Mouse (Mus musculus): Measurements from ENCODE around the gene Sh3tc1.

The Sh3tc1 gene

DNA sequence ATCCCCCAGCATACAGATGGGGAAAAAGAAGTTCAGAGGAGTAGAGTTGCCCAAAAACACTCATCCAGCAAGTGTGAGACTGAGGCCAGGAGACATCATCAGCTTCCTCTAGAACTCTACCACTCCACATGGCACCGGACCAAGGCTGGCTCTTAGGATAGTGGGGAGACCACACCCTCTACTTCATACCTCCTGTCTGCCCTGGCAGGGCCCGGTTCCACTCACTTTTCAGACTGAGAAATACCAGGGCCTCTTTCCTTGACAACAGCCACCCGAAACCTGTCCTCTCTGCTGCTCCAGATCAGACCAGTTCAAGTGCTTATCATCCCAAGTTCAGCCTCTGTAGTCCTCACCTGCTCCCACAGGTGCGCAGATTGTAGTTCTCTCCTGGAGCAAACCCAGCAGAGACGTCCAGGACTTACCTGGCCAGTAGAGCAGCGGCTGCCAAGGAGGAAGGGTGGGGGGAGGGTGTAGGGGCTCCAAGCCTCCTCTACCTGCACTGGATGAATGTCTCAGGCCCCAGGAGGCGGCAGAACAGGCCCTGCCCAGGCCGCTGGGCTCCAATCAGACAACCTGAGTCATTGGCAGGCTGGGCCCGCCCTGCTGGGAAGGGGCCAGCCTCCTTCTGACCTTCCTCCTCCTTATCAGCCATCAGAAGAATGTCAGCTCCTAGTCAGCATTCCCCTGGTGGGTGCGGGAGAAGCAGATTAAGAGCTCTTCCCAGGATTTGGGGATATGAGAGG is at the start of gene Sh3tc1:
Gene Sh3tc1, minus strand, starts transcription at position 452 of the 743 bp plus-strand sequence.
- DNase-seq (ENCODE audit: low spot score in 2 of 2) = no peak

DNA sequence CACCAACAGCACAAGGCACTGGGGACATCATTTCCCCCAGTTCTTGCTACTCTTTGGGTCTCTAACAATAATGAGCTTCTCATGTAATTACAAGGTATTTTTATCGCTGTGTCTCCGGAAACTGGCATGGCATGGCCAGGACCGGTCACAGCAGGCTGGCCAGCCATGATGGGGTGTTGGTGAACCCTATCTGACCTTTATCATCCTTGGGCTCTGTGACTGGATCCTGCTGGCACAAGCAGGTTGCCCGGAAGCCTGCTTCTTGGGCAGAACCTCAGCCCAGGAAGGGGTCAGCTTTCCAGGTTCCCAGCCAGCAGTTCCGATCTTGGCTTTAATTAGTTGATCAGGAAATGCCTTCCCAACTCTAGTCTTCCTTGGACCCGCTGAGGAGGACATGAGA is 48.9 kb upstream of the Sh3tc1 start:
- no peak for DNase-seq (ENCODE audit: low spot score in 2 of 2)

GRCm38 (mm10) chr5:35787847-35788246 is 48.1 kb upstream of the Sh3tc1 start:
- DNase-seq (ENCODE audit: low spot score in 2 of 2) = no peak

DNA sequence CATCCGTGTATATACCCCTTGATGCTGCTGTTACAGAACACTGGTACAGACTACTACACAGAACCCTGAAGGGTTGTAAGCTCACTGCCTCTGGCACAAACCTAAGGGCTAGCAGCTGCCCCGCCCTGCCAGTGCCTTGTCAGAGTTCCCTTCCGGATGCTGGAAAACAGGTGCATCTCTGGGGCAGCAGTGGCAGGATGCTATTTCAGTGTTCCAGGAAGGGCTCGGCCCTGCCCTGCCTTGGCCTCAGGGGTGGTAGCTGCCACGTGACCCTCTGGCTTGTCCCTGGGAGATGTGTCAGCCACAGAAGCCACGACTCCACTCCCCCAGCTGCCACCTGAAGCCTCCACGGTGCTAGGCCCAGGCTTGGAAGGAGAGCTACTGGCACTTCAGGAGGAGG is 46.1 kb upstream of the Sh3tc1 start:
- no peak for DNase-seq (ENCODE audit: low spot score in 2 of 2)

GRCm38 (mm10) chr5:35782648-35783180 is 42.9 kb upstream of the Sh3tc1 start:
- DNase-seq (ENCODE audit: low spot score in 2 of 2) = no peak

DNA sequence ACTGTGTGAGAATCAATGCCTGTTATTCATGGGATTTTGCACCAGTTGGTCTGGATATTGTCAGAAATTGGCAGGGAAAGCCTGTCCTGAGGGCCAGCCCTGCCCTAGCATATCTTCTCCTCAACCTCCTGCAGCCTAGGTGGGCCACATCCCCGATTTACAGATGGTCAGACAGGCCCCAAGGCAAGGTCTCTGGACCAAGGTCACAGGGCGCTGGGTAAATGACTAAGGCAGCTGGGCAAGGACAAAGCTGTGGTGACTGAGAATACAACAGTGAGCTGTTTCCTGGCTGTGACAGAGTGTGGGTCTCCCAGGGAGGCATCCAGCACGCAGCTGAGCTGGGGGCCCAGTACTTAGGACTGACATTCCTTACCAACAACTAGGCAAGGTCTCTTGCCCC is 41.3 kb upstream of the Sh3tc1 start:
- no peak for DNase-seq (ENCODE audit: low spot score in 2 of 2)

DNA sequence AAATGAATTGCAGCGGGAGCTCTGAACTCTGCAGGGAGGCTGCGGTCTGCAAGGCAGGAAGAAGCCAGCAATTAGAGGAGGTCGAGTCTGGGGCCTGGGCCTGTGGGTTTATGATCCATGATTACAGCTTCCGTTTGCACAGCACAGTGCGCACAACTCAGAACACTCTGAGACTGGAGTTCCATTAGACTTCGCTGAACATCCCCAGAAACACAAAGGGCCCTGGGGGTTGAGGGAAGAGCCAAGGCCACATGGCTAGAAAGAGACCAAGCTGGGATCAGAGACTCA is 34.3 kb upstream of the Sh3tc1 start:
- DNase-seq (ENCODE audit: low spot score in 2 of 2) = no peak

DNA sequence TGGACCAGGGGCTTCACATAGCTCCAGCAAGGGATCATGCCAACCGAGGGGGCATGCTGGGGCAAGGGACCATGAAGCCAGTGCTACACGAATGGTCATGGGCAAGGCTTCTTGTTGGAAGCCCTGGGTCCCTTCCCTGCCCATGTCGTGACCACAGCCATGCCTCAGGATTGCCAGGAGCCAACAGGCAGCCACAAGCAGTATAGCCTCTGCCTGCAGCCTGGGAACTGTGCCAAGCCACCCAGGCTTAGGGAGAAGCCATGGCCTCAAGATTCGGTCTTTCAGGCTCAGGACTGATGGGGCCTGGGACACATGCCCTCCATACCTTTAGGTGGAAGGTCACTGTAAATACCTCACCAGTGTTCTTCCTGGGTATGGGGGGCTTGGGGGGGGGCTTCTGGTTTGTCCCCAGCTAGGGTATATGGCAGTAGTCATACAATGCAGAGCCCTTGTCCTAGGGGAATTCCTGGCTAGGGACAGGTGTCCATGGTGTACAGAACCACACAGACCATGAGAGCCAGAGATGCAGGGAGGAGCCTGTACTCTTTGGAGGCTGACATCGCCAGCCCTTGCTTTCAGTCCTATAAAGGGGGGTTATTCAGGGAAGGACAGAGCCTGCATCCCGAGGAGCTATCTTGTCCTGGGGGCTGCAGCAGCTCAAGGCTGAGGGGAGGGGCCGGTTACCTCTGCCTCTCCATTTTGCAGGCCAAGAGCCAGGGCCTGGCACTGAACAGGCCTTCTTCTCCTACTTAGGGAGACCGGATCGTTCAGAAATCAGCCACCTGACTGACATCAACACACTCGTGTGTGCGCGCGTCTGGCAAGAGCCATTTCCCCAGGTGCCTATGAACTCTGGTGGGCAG is 33.7 kb upstream of the Sh3tc1 start:
- no peak for DNase-seq (ENCODE audit: low spot score in 2 of 2)

- no peak for DNase-seq (ENCODE audit: low spot score in 2 of 2)
Observed at GRCm38 (mm10) chr5:35770891-35771663, 31.3 kb upstream of the Sh3tc1 start.

DNA sequence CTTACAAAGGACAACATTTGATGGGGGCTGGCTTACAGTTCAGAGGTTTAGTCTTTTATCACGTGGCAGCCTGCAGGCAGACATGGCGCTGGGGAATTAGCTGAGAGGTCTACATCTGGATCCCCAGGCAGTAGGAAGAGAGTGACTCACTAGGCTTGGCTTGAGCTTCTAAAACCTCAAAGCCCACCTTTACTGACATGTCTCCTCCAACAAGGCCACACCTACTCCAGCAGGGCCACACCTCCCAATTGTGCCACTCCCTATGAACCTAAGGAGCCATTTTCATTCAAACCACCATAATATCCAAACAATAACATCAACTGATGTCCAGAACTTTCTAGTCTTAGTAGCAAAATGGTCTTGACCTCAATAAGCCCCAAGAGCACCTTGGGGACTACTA is 30.5 kb upstream of the Sh3tc1 start:
- no peak for DNase-seq (ENCODE audit: low spot score in 2 of 2)

DNA sequence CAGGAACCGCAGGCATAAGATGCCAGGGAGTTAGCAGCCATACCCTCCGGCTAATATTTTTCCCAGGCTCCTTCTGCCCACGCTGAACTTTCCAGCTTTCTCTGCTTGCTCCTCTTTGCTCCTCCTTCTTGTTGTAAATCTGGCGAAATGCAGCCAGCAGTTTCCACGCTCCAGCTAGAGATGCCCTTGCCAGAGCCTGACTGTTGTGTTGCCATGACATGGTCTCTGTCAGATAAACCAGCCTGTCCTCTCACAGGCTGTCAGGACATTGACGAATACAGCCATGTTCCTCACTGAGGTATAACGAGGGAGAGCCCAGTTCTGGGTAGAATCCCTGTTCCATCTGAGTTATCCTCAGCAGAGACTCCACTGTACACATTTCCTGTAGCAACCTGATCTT is 29.2 kb upstream of the Sh3tc1 start:
- no peak for DNase-seq (ENCODE audit: low spot score in 2 of 2)

DNA sequence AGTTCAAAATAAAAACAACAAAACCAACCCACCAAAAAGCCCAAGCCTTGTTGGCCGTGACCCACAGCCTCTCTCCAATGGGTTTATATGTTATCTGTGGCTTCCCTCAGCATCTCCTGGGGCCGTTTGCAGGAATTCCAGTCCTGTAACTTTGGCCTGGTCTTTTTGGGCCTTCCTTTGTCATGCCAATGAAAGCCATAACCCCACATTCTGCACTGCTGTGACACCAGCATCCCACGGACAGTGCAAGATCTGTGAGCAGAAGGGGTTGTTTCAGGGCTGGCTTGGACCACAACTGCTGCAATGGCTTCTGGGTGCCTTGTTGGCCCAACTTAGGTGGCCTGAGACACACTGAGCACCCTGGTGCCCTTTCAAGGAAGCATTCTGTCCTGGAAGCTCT is 28.7 kb upstream of the Sh3tc1 start:
- DNase-seq (ENCODE audit: low spot score in 2 of 2) = no peak

DNA sequence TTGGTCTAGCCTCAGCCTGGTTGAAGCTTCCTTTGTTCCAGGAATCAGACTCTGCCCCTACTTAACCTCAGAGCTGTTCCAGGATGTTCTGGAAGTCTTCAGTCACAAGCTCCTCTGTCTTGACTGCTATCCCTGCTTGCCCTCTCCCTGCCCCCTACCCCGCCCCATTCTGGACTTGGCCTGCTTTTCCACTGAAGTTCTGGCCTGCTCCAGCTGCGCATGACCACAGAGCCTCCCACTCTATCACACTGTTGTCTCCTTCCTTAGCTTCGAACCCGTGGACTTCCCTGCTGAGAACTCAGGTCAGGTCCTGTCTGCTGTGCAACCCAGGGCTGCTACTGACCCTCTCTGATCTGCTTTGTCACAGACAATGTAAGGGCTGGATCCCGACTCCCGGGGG is 26.1 kb upstream of the Sh3tc1 start:
- DNase-seq (ENCODE audit: low spot score in 2 of 2) = no peak

DNA sequence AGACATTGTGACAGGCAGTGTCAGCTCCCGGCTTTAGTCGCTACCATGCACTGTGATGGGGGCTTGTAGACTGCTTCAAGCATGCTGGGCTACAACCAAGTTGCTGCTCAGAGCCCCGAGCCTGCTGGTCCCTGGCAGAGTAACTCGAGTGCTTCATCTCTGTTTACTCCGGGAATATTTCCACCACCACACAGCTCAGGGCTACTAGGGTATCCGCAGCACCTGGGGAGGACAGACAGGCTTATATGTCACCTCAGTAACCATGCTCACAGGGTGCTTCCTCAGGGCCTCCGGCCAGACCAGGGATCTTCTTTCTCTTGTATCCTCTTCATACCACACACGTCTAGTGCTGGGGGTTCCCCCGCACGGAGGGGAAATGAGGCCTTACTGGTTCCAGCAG is 23.1 kb upstream of the Sh3tc1 start:
- DNase-seq (ENCODE audit: low spot score in 2 of 2) = no peak

DNA sequence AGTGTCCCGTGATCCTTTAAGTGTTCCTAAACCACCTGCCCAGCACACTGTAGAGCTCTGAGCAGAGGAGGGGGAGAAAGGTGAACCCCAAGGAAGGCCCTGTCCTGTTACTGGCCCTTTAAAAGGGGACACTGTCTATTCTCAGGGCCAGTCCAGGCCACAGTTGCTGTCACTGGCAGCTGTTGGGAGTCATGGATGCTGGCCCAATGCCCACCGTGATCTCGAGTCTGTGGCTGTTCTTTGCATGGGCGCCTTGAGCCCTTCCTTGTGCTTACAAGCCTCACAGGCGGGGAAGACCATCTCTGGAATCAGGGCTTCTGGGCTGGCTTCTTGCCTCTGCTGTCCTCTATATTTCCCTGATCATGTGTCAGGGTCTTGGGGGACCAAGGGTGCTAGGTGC is 22.6 kb upstream of the Sh3tc1 start:
- DNase-seq (ENCODE audit: low spot score in 2 of 2) = no peak

GRCm38 (mm10) chr5:35761323-35761722 is 21.5 kb upstream of the Sh3tc1 start:
- DNase-seq (ENCODE audit: low spot score in 2 of 2) = no peak

GRCm38 (mm10) chr5:35758081-35759053 is 18.6 kb upstream of the Sh3tc1 start:
- DNase-seq (ENCODE audit: low spot score in 2 of 2) = peak in 1 of 2 experiments; percentile 17

DNA sequence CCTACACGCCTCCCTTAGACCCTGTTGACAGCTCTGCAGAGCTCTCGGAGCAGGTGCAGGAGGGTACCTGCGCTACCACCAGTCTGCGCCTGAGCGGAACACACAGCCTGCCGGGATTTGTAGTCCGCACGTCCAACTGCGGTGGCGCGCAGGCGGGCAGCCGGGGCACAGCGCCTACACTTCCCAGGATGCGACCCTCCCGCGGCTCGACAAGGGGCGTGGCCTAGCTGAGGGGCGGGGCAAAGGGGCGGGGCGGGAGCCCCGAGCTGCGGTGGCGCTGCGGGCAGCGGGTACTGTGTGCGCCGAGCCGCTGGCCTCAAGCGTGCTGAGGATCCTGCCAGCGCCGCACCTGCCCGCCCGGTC is 17.8 kb upstream of the Sh3tc1 start, which contains the start of gene Ablim2:
Gene Ablim2, plus strand, starts transcription at position 242 of the 363 bp plus-strand sequence.
- peak; percentile 78 to 88 for DNase-seq (ENCODE audit: low spot score in 2 of 2)

DNA sequence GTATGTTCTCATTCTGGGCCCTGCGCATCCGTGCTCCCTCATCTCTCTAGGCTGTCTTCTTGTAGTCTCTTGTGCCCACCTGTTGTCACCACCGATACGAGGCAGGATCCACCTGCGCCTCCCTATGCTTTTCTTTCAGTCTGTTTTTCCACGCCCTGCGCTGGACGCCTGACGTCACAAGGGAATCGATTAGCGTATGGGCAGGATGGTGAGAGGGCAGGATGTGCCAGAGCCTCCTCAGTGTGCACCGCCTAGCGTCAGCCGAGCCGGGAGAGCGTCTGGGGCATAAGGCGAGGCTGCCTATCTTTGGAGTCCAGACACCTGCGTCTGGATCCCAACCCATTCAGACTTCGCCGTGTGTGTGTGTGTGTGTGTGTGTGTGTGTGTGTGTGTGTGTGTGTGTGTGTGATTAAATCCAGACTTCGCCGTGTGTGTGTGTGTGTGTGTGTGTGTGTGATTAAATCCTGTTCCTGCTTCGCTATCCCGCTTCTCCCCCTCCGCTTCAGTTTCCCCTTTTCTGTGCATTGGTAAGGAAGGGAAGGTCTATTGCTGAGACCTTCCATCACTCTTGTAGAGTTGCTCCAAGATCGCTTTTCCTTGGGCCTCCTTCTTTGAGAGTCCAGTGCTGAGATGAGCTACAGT is 17.3 kb upstream of the Sh3tc1 start:
- no peak for DNase-seq (ENCODE audit: low spot score in 2 of 2)

DNA sequence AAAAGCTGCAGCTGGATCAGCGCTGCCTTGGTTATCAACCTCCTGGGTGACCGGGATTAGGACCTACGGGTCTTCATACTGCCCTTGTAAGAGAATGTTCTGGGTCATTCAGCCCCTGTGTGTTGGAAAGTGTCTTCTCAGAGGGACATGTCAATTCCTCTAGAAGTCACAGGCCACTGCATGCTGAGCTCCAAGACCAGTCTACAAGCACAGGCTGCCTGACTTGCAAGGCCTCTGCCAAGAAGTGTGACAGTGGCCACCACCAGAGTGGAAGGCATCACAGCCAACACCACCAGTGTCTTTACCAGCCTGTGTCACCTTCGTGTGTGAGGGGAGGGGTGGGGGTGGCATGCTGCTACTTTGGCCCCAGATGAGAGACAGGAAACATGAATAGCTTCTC is 16.2 kb upstream of the Sh3tc1 start:
- no peak for DNase-seq (ENCODE audit: low spot score in 2 of 2)

All from spleen, postnatal 4 days (tissue).